Mouse (Mus musculus) stomach, embryonic 14.5 days (tissue): ENCODE results near the gene Zdhhc1. TPM values are rescaled to one million over a fixed set of nuclear protein-coding genes. Genes with fewer than 3 reads are reported as not detected.

ENCODE experiments used
- ATAC-seq: fragments of 200-750 bp; cut with Nextera tagmentation; 2 replicates; pipeline ENCODE4 v1.8.0; 2017; ENCODE audit warnings: low read depth, moderate TSS enrichment; ENCODE audit not compliant: insufficient number of reproducible peaks, insufficient read depth, low FRiP score
- H3K27ac ChIP-seq: fragments of 300-500 bp; sonication (generic); 2 replicates; pipeline ENCODE4 v1.5.1; 2014; ENCODE audit warnings: mild to moderate bottlenecking, low read length, moderate library complexity, mixed read lengths
- H3K27me3 ChIP-seq: fragments of 300-500 bp; sonication (generic); 2 replicates; pipeline ENCODE4 v1.6.1; 2014; ENCODE audit warnings: low read length, control low read depth, mixed read lengths; ENCODE audit not compliant: control insufficient read depth, insufficient read depth
- H3K36me3 ChIP-seq: fragments of 300-500 bp; sonication (generic); 2 replicates; pipeline ENCODE4 v1.6.1; 2014; ENCODE audit warnings: mild to moderate bottlenecking, control low read depth, low read length, moderate library complexity, mixed read lengths; ENCODE audit not compliant: control insufficient read depth, insufficient read depth
- H3K4me1 ChIP-seq: fragments of 300-500 bp; sonication (generic); 2 replicates; pipeline ENCODE4 v1.6.1; 2014; ENCODE audit warnings: low read length, control low read depth, mixed read lengths; ENCODE audit not compliant: control insufficient read depth, insufficient read depth
- H3K4me2 ChIP-seq: fragments of 300-500 bp; sonication (generic); replicated peaks from 2 replicates; pipeline ENCODE4 v1.6.1; 2014; ENCODE audit warnings: low read depth, low read length, control low read depth
- H3K4me3 ChIP-seq: fragments of 300-500 bp; sonication (generic); 2 replicates; pipeline ENCODE4 v1.5.1; 2014; ENCODE audit warnings: low read depth, low read length, control low read depth
- H3K9ac ChIP-seq: fragments of 300-500 bp; sonication (generic); replicated peaks from 2 replicates; pipeline ENCODE4 v1.6.1; 2014; ENCODE audit warnings: low read depth, mild to moderate bottlenecking, control low read depth, low read length, moderate library complexity, mixed read lengths
- H3K9me3 ChIP-seq: fragments of 300-500 bp; sonication (generic); 2 replicates; pipeline ENCODE4 v1.6.1; 2016; ENCODE audit warnings: low read depth, low read length, control low read depth; ENCODE audit not compliant: control insufficient read depth
- WGBS: fragments of 180-500 bp; shearing (Covaris S2); extraction: QIAGEN DNeasy Blood & Tissue Kit; methylation state at CpG from one replicate; pipeline ENCODE4 v1.1.7; 2014; 5-methylcytosine and 5-hydroxymethylcytosine counted together
- polyA plus RNA-seq: library from polyadenylated mRNA; unstranded; fragments of >200 nt; fragmentation: Nextera tagmentation; extraction: Ambion mirVana; gene quantifications from 2 replicates; pipeline ENCODE4 v1.2.1, GENCODE M21; 2014

Gene Zdhhc1
- polyA plus RNA-seq, 1 experiment from 2014 or later: 33.9 TPM

GRCm38 (mm10) chr8:105536546-105536945 is 39.8 kb upstream of the Zdhhc1 start:
- WGBS: 89% methylated on average over 3 of the region's 3 CpGs
- Histone ChIP-seq H3K9me3 (no peaks in the 10 kb centered on the region), H3K4me1 (peaks cover 13% of the 10 kb centered on the region), H3K27me3 (no peaks in the 10 kb centered on the region), H3K9ac (no peak overlapping the region), H3K36me3 (peaks cover 23% of the 10 kb centered on the region; the same call in 1 of the 2 replicates), H3K4me3 (no peak overlapping the region), H3K4me2 (no peak overlapping the region), H3K27ac (no peak overlapping the region)
- ATAC-seq: no peak

GRCm38 (mm10) chr8:105533892-105534329 is 37.2 kb upstream of the Zdhhc1 start:
- no peak overlapping the region for H3K4me2 ChIP-seq
- peak overlapping the region; percentile 83 for H3K27ac ChIP-seq
- H3K9ac ChIP-seq: no peak overlapping the region
- WGBS: 0% methylated on average over 1 of the region's 1 CpGs
- H3K4me3 ChIP-seq: no peak overlapping the region
- H3K9me3 ChIP-seq: no peaks in the 10 kb centered on the region
- peak; percentile 60; the same call in 1 of the 2 replicates for ATAC-seq
- H3K27me3 ChIP-seq: no peaks in the 10 kb centered on the region
- H3K36me3 ChIP-seq: peaks cover 28% of the 10 kb centered on the region; the same call in 1 of the 2 replicates
- peaks cover 13% of the 10 kb centered on the region for H3K4me1 ChIP-seq

GRCm38 (mm10) chr8:105533439-105533838 is 36.7 kb upstream of the Zdhhc1 start:
- H3K27ac ChIP-seq: peak overlapping the region; percentile 83
- 12% methylated on average over 2 of the region's 2 CpGs for WGBS
- no peaks in the 10 kb centered on the region for H3K27me3 ChIP-seq
- no peak overlapping the region for H3K4me3 ChIP-seq
- H3K36me3 ChIP-seq: peaks cover 27% of the 10 kb centered on the region; the same call in 1 of the 2 replicates
- ATAC-seq: peak; percentile 74; the same call in 1 of the 2 replicates
- H3K9ac ChIP-seq: no peak overlapping the region
- H3K9me3 ChIP-seq: no peaks in the 10 kb centered on the region
- H3K4me1 ChIP-seq: peaks cover 13% of the 10 kb centered on the region
- H3K4me2 ChIP-seq: no peak overlapping the region

- Histone ChIP-seq H3K4me2 (no peak overlapping the region), H3K9ac (no peak overlapping the region), H3K27ac (no peak overlapping the region), H3K36me3 (peaks cover 17% of the 10 kb centered on the region; the same call in 1 of the 2 replicates), H3K9me3 (no peaks in the 10 kb centered on the region), H3K4me1 (peaks cover 13% of the 10 kb centered on the region), H3K4me3 (no peak overlapping the region), H3K27me3 (no peaks in the 10 kb centered on the region)
- WGBS: 73% methylated on average over 2 of the region's 2 CpGs
- ATAC-seq: no peak
These were observed 35.1 kb upstream of the Zdhhc1 start for GRCm38 (mm10) chr8:105531774-105532173.

- H3K27ac ChIP-seq: no peak overlapping the region
- no peak overlapping the region for H3K4me2 ChIP-seq
- H3K9ac ChIP-seq: no peak overlapping the region
- no peak overlapping the region for H3K4me3 ChIP-seq
- no peak for ATAC-seq
- 93% methylated on average over 3 of the region's 3 CpGs for WGBS
- no peaks in the 10 kb centered on the region for H3K9me3 ChIP-seq
- H3K27me3 ChIP-seq: no peaks in the 10 kb centered on the region
- H3K36me3 ChIP-seq: peaks cover 17% of the 10 kb centered on the region
- peaks cover 11% of the 10 kb centered on the region for H3K4me1 ChIP-seq
These were observed 32.6 kb upstream of the Zdhhc1 start for GRCm38 (mm10) chr8:105529271-105529670.

GRCm38 (mm10) chr8:105528206-105528605 is 31.5 kb upstream of the Zdhhc1 start:
- Histone ChIP-seq H3K9me3 (no peaks in the 10 kb centered on the region), H3K4me1 (peaks cover 3% of the 10 kb centered on the region; the same call in 1 of the 2 replicates), H3K27me3 (no peaks in the 10 kb centered on the region), H3K36me3 (peaks cover 20% of the 10 kb centered on the region), H3K4me3 (no peak overlapping the region), H3K27ac (no peak overlapping the region), H3K4me2 (no peak overlapping the region), H3K9ac (no peak overlapping the region)
- no peak for ATAC-seq
- WGBS: 88% methylated on average over 1 of the region's 1 CpGs

- Histone ChIP-seq H3K27ac (no peak overlapping the region), H3K4me1 (peaks cover 7% of the 10 kb centered on the region; the same call in 1 of the 2 replicates), H3K9ac (no peak overlapping the region), H3K4me3 (no peak overlapping the region), H3K4me2 (no peak overlapping the region), H3K27me3 (no peaks in the 10 kb centered on the region), H3K36me3 (peaks cover 20% of the 10 kb centered on the region), H3K9me3 (no peaks in the 10 kb centered on the region)
- ATAC-seq: no peak
- 69% methylated on average over 2 of the region's 2 CpGs for WGBS
These were observed 30.4 kb upstream of the Zdhhc1 start for GRCm38 (mm10) chr8:105527110-105527509.

GRCm38 (mm10) chr8:105522890-105523289 is 26.2 kb upstream of the Zdhhc1 start:
- H3K36me3 ChIP-seq: peaks cover 12% of the 10 kb centered on the region
- H3K4me2 ChIP-seq: no peak overlapping the region
- H3K9me3 ChIP-seq: no peaks in the 10 kb centered on the region
- H3K27me3 ChIP-seq: no peaks in the 10 kb centered on the region
- WGBS: 34% methylated on average over 9 of the region's 9 CpGs
- H3K27ac ChIP-seq: no peak overlapping the region
- no peak overlapping the region for H3K9ac ChIP-seq
- peaks cover 35% of the 10 kb centered on the region for H3K4me1 ChIP-seq
- no peak for ATAC-seq
- H3K4me3 ChIP-seq: no peak overlapping the region
